Mouse (Mus musculus): ENCODE measurements around the gene Cyp2e1.
"Not testable (repeated sequence)": the region's sequence is repeated elsewhere in the genome, so short reads cannot be mapped to it uniquely, and the experiment has no call there.

Cyp2e1 gene

GRCm38 (mm10) chr7:140763447-140764020, at the start of gene Cyp2e1:
Gene Cyp2e1 (plus strand): TSS chr7:140763739.
- in situ Hi-C loops (cut with MseI, MboI), result no loop called here

GRCm38 (mm10) chr7:140717155-140718055, 46.1 kb upstream of the Cyp2e1 start:
- in situ Hi-C loops (cut with MseI, MboI), result no loop called here

GRCm38 (mm10) chr7:140721095-140721494, 42.4 kb upstream of the Cyp2e1 start:
- in situ Hi-C loops (cut with MseI, MboI), result no loop called here

GRCm38 (mm10) chr7:140725558-140725957, 38.0 kb upstream of the Cyp2e1 start:
- in situ Hi-C loops (cut with MseI, MboI), result no loop called here

- in situ Hi-C loops (cut with MseI, MboI), result no loop called here
These were observed 30.4 kb upstream of the Cyp2e1 start for GRCm38 (mm10) chr7:140733162-140733561.

- in situ Hi-C loops (cut with MseI, MboI), result no loop called here
These were observed 16.1 kb upstream of the Cyp2e1 start for GRCm38 (mm10) chr7:140747402-140747801.

- in situ Hi-C loops (cut with MseI, MboI), result no loop called here
These were observed 15.3 kb upstream of the Cyp2e1 start for GRCm38 (mm10) chr7:140748116-140748826.

- in situ Hi-C loops (cut with MseI, MboI), result no loop called here
These were observed 14.7 kb upstream of the Cyp2e1 start for GRCm38 (mm10) chr7:140748827-140749160.

GRCm38 (mm10) chr7:140754556-140754955, 9.0 kb upstream of the Cyp2e1 start:
- in situ Hi-C loops (cut with MseI, MboI), result no loop called here

GRCm38 (mm10) chr7:140756151-140756854, 7.2 kb upstream of the Cyp2e1 start:
- in situ Hi-C loops (cut with MseI, MboI), result no loop called here

- in situ Hi-C loops (cut with MseI, MboI), result no loop called here
These were observed 2.9 kb upstream of the Cyp2e1 start for GRCm38 (mm10) chr7:140760647-140761046.

- in situ Hi-C loops (cut with MseI, MboI), result not testable (repeated sequence)
These were observed 1.9 kb downstream of the Cyp2e1 start for GRCm38 (mm10) chr7:140765391-140765790.

GRCm38 (mm10) chr7:140765888-140766739, 2.6 kb downstream of the Cyp2e1 start:
- in situ Hi-C loops (cut with MseI, MboI), result no loop called here

GRCm38 (mm10) chr7:140780548-140780947, 17.0 kb downstream of the Cyp2e1 start:
- in situ Hi-C loops (cut with MseI, MboI), result no loop called here

GRCm38 (mm10) chr7:140787406-140788052, 24.0 kb downstream of the Cyp2e1 start, which contains the start of gene Syce1:
Gene Syce1 (minus strand): TSS chr7:140787852.
- in situ Hi-C loops (cut with MseI, MboI), result no loop called here

GRCm38 (mm10) chr7:140788053-140788435, 24.5 kb downstream of the Cyp2e1 start:
- in situ Hi-C loops (cut with MseI, MboI), result no loop called here

- in situ Hi-C loops (cut with MseI, MboI), result no loop called here
These were observed 30.0 kb downstream of the Cyp2e1 start for GRCm38 (mm10) chr7:140793541-140793940.

- in situ Hi-C loops (cut with MseI, MboI), result no loop called here
These were observed 34.1 kb downstream of the Cyp2e1 start for GRCm38 (mm10) chr7:140797619-140798018.

- in situ Hi-C loops (cut with MseI, MboI), result no loop called here
These were observed 34.7 kb downstream of the Cyp2e1 start for GRCm38 (mm10) chr7:140798212-140798611.

GRCm38 (mm10) chr7:140802629-140803028, 39.1 kb downstream of the Cyp2e1 start:
- in situ Hi-C loops (cut with MseI, MboI), result loop anchor here in 1 of 2 experiments (25.0 kb wide), 1 partner anchor 715 kb away; the partner anchor contains the start of genes Caly and Prap1

All from mouse trophoblast stem cell (cell line).